Mouse (Mus musculus) ES-E14 (cell line): ENCODE measurements around the gene Hspb2. TPM values are rescaled to one million over a fixed set of nuclear protein-coding genes. Genes with fewer than 3 reads are reported as not detected.
A peak's percentile ranks its signal among the peaks of the same experiment; 100 is the strongest.

Experiments used
- DNase-seq: peaks from one replicate; pipeline ENCODE4 v3.0.0-alpha.2; 2013; ENCODE audit warnings: low read depth, low spot score
- H3K27ac ChIP-seq: 2 replicates; pipeline ENCODE4 v1.5.1; 2012; ENCODE audit warnings: low read depth, mild to moderate bottlenecking, low read length, moderate library complexity, mixed read lengths; ENCODE audit not compliant: poor library complexity, insufficient read depth, severe bottlenecking
- H3K36me3 ChIP-seq: 2 replicates; pipeline ENCODE4 v1.6.1; 2012; ENCODE audit warnings: mild to moderate bottlenecking, low read length, moderate library complexity, mixed read lengths; ENCODE audit not compliant: control insufficient read depth, poor library complexity, insufficient read depth, severe bottlenecking
- H3K4me1 ChIP-seq, 2 experiments: fragments of 150-350 bp in 1 of 2; sonication (generic) in 1 of 2; 2 replicates each; pipeline ENCODE4 v1.6.1; 2012; ENCODE audit warnings: low read length in 2 of 2, mild to moderate bottlenecking in 1 of 2, mixed read lengths in 1 of 2; ENCODE audit not compliant: control insufficient read depth in 2 of 2, insufficient read depth in 2 of 2, poor library complexity in 1 of 2
- H3K4me3 ChIP-seq, 2 experiments: fragments of 150-350 bp in 1 of 2; sonication (generic) in 1 of 2; 2 replicates each; pipeline ENCODE4 v1.5.1; 2012; ENCODE audit warnings: low read length in 2 of 2, low read depth in 1 of 2, mild to moderate bottlenecking in 1 of 2, mixed read lengths in 1 of 2; ENCODE audit not compliant: insufficient read depth in 1 of 2, poor library complexity in 1 of 2, severe bottlenecking in 1 of 2
- H3K9ac ChIP-seq: 2 replicates; pipeline ENCODE4 v1.6.1; 2012; ENCODE audit warnings: low read depth, mild to moderate bottlenecking, low read length, mixed read lengths; ENCODE audit not compliant: poor library complexity, insufficient read depth, severe bottlenecking
- H3K9me3 ChIP-seq: fragments of 150-350 bp; sonication (generic); 2 replicates; pipeline ENCODE4 v1.6.1; 2012; ENCODE audit warnings: low read depth, mild to moderate bottlenecking, low read length; ENCODE audit not compliant: control insufficient read depth, insufficient read depth
- CHD2 ChIP-seq: IDR thresholded peaks from 2 replicates; pipeline ENCODE4 v1.6.1; 2014; ENCODE audit warnings: mild to moderate bottlenecking, low read depth, low read length, inconsistent platforms
- HCFC1 ChIP-seq: IDR thresholded peaks from 2 replicates; pipeline ENCODE4 v1.6.1; 2012; ENCODE audit warnings: low read length, inconsistent platforms, borderline replicate concordance; ENCODE audit not compliant: insufficient read depth
- MAFK ChIP-seq: IDR thresholded peaks from 2 replicates; pipeline ENCODE4 v1.6.1; 2014; ENCODE audit warnings: mild to moderate bottlenecking, low read depth, low read length, inconsistent platforms; ENCODE audit not compliant: insufficient read depth
- ZC3H11A ChIP-seq: IDR thresholded peaks from 2 replicates; pipeline ENCODE4 v1.6.1; 2012; ENCODE audit warnings: low read depth, mild to moderate bottlenecking, inconsistent platforms, low read length, borderline replicate concordance
- ZNF384 ChIP-seq: IDR thresholded peaks from 2 replicates; pipeline ENCODE4 v1.6.1; 2012; ENCODE audit warnings: low read depth, low read length, inconsistent platforms
- in situ Hi-C, 2 experiments: fragments of 600-800 bp; cut with MboI; formaldehyde crosslinking; loops; one replicate each; pipeline ENCODE4 v1.15.1; 2025; ENCODE audit warnings: low sequenced_read_pairs in 2 of 2, inconsistent platforms in 1 of 2; ENCODE audit not compliant: unreplicated experiment in 2 of 2
- total RNA-seq: library from RNA; depleted of rRNA; stranded (reverse); fragments of 300-350 nt; gene quantifications from 2 replicates; pipeline ENCODE4 v1.2.3, GENCODE M21; 2012; rRNA removed

The Hspb2 gene
- 9.6 and 10.9 TPM in 2 replicates for total RNA-seq

- Histone ChIP-seq H3K9me3 (no peaks in the 10 kb centered on the region), H3K9ac (no peak within 1 kb of the TSS), H3K27ac (no peak within 1 kb of the TSS), H3K36me3 (no peaks in the 10 kb centered on the region), H3K4me1 (peaks cover 4 to 12% of the 10 kb centered on the region in 2 experiments; a peak in 2 of 4 replicates), H3K4me3 (peak within 1 kb of the TSS; percentile 16 to 54)
- in situ Hi-C loops, result no loop called here
- TF ChIP-seq CHD2 (no peak), ZC3H11A (no peak), HCFC1 (no peak), MAFK (no peak), ZNF384 (no peak)
- no peak for DNase-seq
These were observed at the start of gene Hspb2 for GRCm38 (mm10) chr9:50752054-50752602. Gene Hspb2 (minus strand): TSS chr9:50752354.

GRCm38 (mm10) chr9:50800985-50801384 is 48.8 kb upstream of the Hspb2 start:
- no peak overlapping the region for H3K9ac ChIP-seq
- no peaks in the 10 kb centered on the region for H3K4me1 ChIP-seq
- H3K9me3 ChIP-seq, result no peaks in the 10 kb centered on the region
- in situ Hi-C loops, result no loop called here
- no peak overlapping the region for H3K27ac ChIP-seq
- peaks cover 18% of the 10 kb centered on the region for H3K36me3 ChIP-seq
- peak; percentile 51 for DNase-seq
- TF ChIP-seq CHD2, result no peak
- TF ChIP-seq ZNF384, result no peak
- no peak for TF ChIP-seq ZC3H11A
- no peak for TF ChIP-seq MAFK
- no peak for TF ChIP-seq HCFC1
- H3K4me3 ChIP-seq, result no peak overlapping the region

- no peak overlapping the region for H3K4me3 ChIP-seq
- no peak overlapping the region for H3K27ac ChIP-seq
- in situ Hi-C loops, result no loop called here
- no peak for TF ChIP-seq ZC3H11A
- no peak for TF ChIP-seq CHD2
- no peak for TF ChIP-seq HCFC1
- TF ChIP-seq ZNF384, result no peak
- TF ChIP-seq MAFK, result no peak
- H3K9ac ChIP-seq, result no peak overlapping the region
- no peak for DNase-seq
- H3K4me1 ChIP-seq, result no peaks in the 10 kb centered on the region
- H3K36me3 ChIP-seq, result peaks cover 11% of the 10 kb centered on the region
- H3K9me3 ChIP-seq, result no peaks in the 10 kb centered on the region
These were observed 46.2 kb upstream of the Hspb2 start for GRCm38 (mm10) chr9:50798368-50798767.

- Histone ChIP-seq H3K36me3 (peaks cover 8% of the 10 kb centered on the region; the same call in 1 of the 2 replicates), H3K9me3 (no peaks in the 10 kb centered on the region), H3K27ac (no peak overlapping the region), H3K4me1 (no peaks in the 10 kb centered on the region), H3K9ac (no peak overlapping the region), H3K4me3 (no peak overlapping the region)
- DNase-seq, result no peak
- in situ Hi-C loops, result no loop called here
- no peak for TF ChIP-seq CHD2
- no peak for TF ChIP-seq HCFC1
- TF ChIP-seq ZC3H11A, result no peak
- TF ChIP-seq ZNF384, result no peak
- no peak for TF ChIP-seq MAFK
These were observed 45.5 kb upstream of the Hspb2 start for GRCm38 (mm10) chr9:50797641-50798040.

- DNase-seq, result no peak
- peaks cover 8% of the 10 kb centered on the region for H3K36me3 ChIP-seq
- in situ Hi-C loops, result no loop called here
- H3K4me3 ChIP-seq, result no peak overlapping the region
- no peaks in the 10 kb centered on the region for H3K9me3 ChIP-seq
- TF ChIP-seq MAFK, result no peak
- TF ChIP-seq ZC3H11A, result no peak
- no peak for TF ChIP-seq ZNF384
- TF ChIP-seq CHD2, result no peak
- TF ChIP-seq HCFC1, result no peak
- H3K4me1 ChIP-seq, result no peaks in the 10 kb centered on the region
- H3K9ac ChIP-seq, result no peak overlapping the region
- H3K27ac ChIP-seq, result no peak overlapping the region
These were observed 44.6 kb upstream of the Hspb2 start for GRCm38 (mm10) chr9:50796776-50797175.
